Mouse (Mus musculus) G1E (cell line): ENCODE measurements around the gene Pde10a.
"Not testable (repeated sequence)": the region's sequence is repeated elsewhere in the genome, so short reads cannot be mapped to it uniquely, and the experiment has no call there.

Experiments
- CTCF ChIP-seq: IDR thresholded peaks from 2 replicates; pipeline ENCODE4 v1.5.1; 2012; ENCODE audit warnings: low read depth, low read length, inconsistent platforms, mixed read lengths
- GATA1 ChIP-seq: IDR thresholded peaks from 2 replicates; pipeline ENCODE4 v1.6.1; 2012; ENCODE audit warnings: borderline replicate concordance, low read length, inconsistent platforms, mixed read lengths
- TAL1 ChIP-seq: conservative IDR thresholded peaks from 2 replicates; pipeline ENCODE4 v1.6.1; 2012; ENCODE audit warnings: low read depth, low read length, inconsistent platforms, mixed read lengths

- TF ChIP-seq CTCF, TAL1, GATA1: not testable (repeated sequence)
These were observed 187.6 kb downstream of the Pde10a start for GRCm38 (mm10) chr17:8712734-8713133.
